Mouse (Mus musculus) 3134 (cell line): ENCODE measurements around the gene Dgcr6.
A peak's percentile ranks its signal among the peaks of the same experiment; 100 is the strongest.

Source experiments
- DNase-seq: peaks from one replicate; pipeline ENCODE4 v3.0.0-alpha.2; 2011; ENCODE audit warnings: low spot score; ENCODE audit not compliant: insufficient read length; ENCODE audit errors: extremely low read depth

Dgcr6 gene

GRCm38 (mm10) chr16:18116467-18116866 is 63.8 kb downstream of the Dgcr6 start:
- DNase-seq, result no peak

DNA sequence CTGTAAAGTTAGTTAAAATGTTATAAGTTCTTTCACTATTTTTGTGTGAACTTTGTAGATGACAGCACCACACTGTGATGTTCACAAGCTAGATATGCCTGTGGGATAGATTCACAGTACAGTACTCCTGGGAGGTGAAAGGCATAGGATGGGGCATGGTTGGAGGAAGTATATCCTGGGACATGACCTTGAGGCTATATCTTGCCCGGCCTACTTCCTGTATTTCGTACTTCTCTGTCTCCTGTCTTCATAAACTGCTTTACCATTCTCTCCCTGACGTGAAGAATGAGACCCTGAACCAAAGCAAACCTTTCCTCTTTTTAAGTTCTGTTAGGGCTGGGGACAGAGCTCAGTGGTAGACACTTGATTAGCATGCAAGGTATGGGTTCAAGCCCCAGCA is 65.6 kb downstream of the Dgcr6 start:
- no peak for DNase-seq

DNA sequence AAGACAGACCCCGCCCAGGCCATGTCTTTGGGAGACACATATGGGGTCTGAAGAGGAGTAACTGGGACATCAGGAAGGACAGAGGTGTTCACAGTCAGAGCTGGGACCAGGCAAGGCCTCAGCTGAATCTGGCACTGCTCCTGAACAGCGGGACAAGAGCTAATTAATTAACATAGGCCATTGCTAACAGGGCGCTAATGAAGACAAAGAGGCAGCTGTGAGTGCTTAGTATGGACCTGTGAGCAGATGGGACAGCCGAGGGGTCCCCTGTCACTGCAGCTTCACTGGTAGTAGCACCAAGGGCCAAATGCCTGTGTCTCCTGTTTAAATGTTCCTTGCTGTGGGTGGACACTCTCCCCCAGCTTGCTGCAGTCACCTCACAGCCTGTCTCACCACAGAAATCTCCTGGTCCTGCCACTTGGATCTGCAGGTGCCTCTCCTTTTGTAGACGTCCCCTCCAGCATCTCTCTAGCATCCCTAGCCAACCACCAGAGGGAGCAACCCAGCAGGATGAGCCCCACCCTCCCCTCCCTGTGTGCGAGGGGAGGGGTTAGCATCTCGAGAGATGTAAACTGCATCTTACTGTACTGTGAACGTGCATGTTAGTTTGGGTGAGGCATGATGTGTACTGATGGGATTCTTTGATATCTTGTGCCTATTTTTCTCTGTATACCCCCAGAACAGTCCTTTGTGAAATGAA is 66.5 kb downstream of the Dgcr6 start:
- DNase-seq, result peak; percentile 52
